Mouse (Mus musculus): ENCODE measurements around the gene Syn3. TPM values are rescaled to one million over a fixed set of nuclear protein-coding genes. Genes with fewer than 3 reads are reported as not detected.

Syn3 gene
- polyA plus RNA-seq, 1 experiment from 2014 or later, result 0.99 TPM

- no peaks in the 10 kb centered on the region for H3K9me3 ChIP-seq (replicated peaks; ENCODE audit: control insufficient read depth, low read length)
- no peak for ATAC-seq (replicated peaks; ENCODE audit: insufficient number of reproducible peaks, low FRiP score, low TSS enrichment)
- no peak overlapping the region for H3K4me3 ChIP-seq (ENCODE audit: low read depth, low read length)
- no peak overlapping the region for H3K4me2 ChIP-seq
- 91% methylated on average over 9 of the region's 9 CpGs for WGBS (ENCODE audit: insufficient replicate concordance)
- H3K27me3 ChIP-seq (ENCODE audit: control insufficient read depth, insufficient read depth, low read length), result no peaks in the 10 kb centered on the region
- peaks cover 5% of the 10 kb centered on the region for H3K36me3 ChIP-seq (ENCODE audit: control insufficient read depth, insufficient read depth, low read length)
- no peak overlapping the region for H3K9ac ChIP-seq (ENCODE audit: low read depth, low read length)
- H3K4me1 ChIP-seq (ENCODE audit: control insufficient read depth, insufficient read depth, low read length), result peaks cover 29% of the 10 kb centered on the region
- H3K27ac ChIP-seq (ENCODE audit: low read depth, low read length), result no peak overlapping the region
These were observed 153.1 kb downstream of the Syn3 start for GRCm38 (mm10) chr10:86345645-86346044.

- ATAC-seq (replicated peaks; ENCODE audit: insufficient number of reproducible peaks, low FRiP score, low TSS enrichment), result no peak
- H3K4me1 ChIP-seq (ENCODE audit: control insufficient read depth, insufficient read depth, low read length), result peaks cover 39% of the 10 kb centered on the region
- H3K9me3 ChIP-seq (replicated peaks; ENCODE audit: control insufficient read depth, low read length), result no peaks in the 10 kb centered on the region
- no peak overlapping the region for H3K4me2 ChIP-seq
- no peak overlapping the region for H3K9ac ChIP-seq (ENCODE audit: low read depth, low read length)
- no peaks in the 10 kb centered on the region for H3K27me3 ChIP-seq (ENCODE audit: control insufficient read depth, insufficient read depth, low read length)
- no peak overlapping the region for H3K4me3 ChIP-seq (ENCODE audit: low read depth, low read length)
- no peak overlapping the region for H3K27ac ChIP-seq (ENCODE audit: low read depth, low read length)
- H3K36me3 ChIP-seq (ENCODE audit: control insufficient read depth, insufficient read depth, low read length), result peaks cover 5% of the 10 kb centered on the region
- 85% methylated on average over 6 of the region's 6 CpGs for WGBS (ENCODE audit: insufficient replicate concordance)
These were observed 154.0 kb downstream of the Syn3 start for GRCm38 (mm10) chr10:86344654-86345053.

GRCm38 (mm10) chr10:86343931-86344330 is 154.8 kb downstream of the Syn3 start:
- H3K36me3 ChIP-seq (ENCODE audit: control insufficient read depth, insufficient read depth, low read length), result peaks cover 5% of the 10 kb centered on the region; the same call in 1 of the 2 replicates

GRCm38 (mm10) chr10:86343362-86343761 is 155.3 kb downstream of the Syn3 start:
- Histone ChIP-seq H3K27me3 (ENCODE audit: control insufficient read depth, insufficient read depth, low read length) (no peaks in the 10 kb centered on the region), H3K4me3 (ENCODE audit: low read depth, low read length) (no peak overlapping the region), H3K4me2 (no peak overlapping the region), H3K27ac (ENCODE audit: low read depth, low read length) (no peak overlapping the region), H3K4me1 (ENCODE audit: control insufficient read depth, insufficient read depth, low read length) (peaks cover 51% of the 10 kb centered on the region), H3K9ac (ENCODE audit: low read depth, low read length) (no peak overlapping the region), H3K36me3 (ENCODE audit: control insufficient read depth, insufficient read depth, low read length) (peaks cover 5% of the 10 kb centered on the region; the same call in 1 of the 2 replicates), H3K9me3 (replicated peaks; ENCODE audit: control insufficient read depth, low read length) (no peaks in the 10 kb centered on the region)
- WGBS (ENCODE audit: insufficient replicate concordance), result 78% methylated on average over 6 of the region's 6 CpGs
- no peak for ATAC-seq (replicated peaks; ENCODE audit: insufficient number of reproducible peaks, low FRiP score, low TSS enrichment)

More at GRCm38 (mm10) chr10:86343931-86344330, 154.8 kb downstream of the Syn3 start:
- Histone ChIP-seq H3K4me2 (no peak overlapping the region), H3K9me3 (replicated peaks; ENCODE audit: control insufficient read depth, low read length) (no peaks in the 10 kb centered on the region), H3K4me1 (ENCODE audit: control insufficient read depth, insufficient read depth, low read length) (peaks cover 46% of the 10 kb centered on the region), H3K9ac (ENCODE audit: low read depth, low read length) (no peak overlapping the region), H3K27ac (ENCODE audit: low read depth, low read length) (no peak overlapping the region), H3K27me3 (ENCODE audit: control insufficient read depth, insufficient read depth, low read length) (no peaks in the 10 kb centered on the region), H3K4me3 (ENCODE audit: low read depth, low read length) (no peak overlapping the region)
- no peak for ATAC-seq (replicated peaks; ENCODE audit: insufficient number of reproducible peaks, low FRiP score, low TSS enrichment)
- 77% methylated on average over 7 of the region's 7 CpGs for WGBS (ENCODE audit: insufficient replicate concordance)

- 46% methylated on average over 7 of the region's 7 CpGs for WGBS (ENCODE audit: insufficient replicate concordance)
- ATAC-seq (replicated peaks; ENCODE audit: insufficient number of reproducible peaks, low FRiP score, low TSS enrichment), result no peak
- H3K9ac ChIP-seq (ENCODE audit: low read depth, low read length), result no peak overlapping the region
- H3K36me3 ChIP-seq (ENCODE audit: control insufficient read depth, insufficient read depth, low read length), result peaks cover 5% of the 10 kb centered on the region; the same call in 1 of the 2 replicates
- H3K27me3 ChIP-seq (ENCODE audit: control insufficient read depth, insufficient read depth, low read length), result no peaks in the 10 kb centered on the region
- H3K4me3 ChIP-seq (ENCODE audit: low read depth, low read length), result no peak overlapping the region
- H3K4me2 ChIP-seq, result no peak overlapping the region
- H3K4me1 ChIP-seq (ENCODE audit: control insufficient read depth, insufficient read depth, low read length), result peaks cover 53% of the 10 kb centered on the region
- no peaks in the 10 kb centered on the region for H3K9me3 ChIP-seq (replicated peaks; ENCODE audit: control insufficient read depth, low read length)
- H3K27ac ChIP-seq (ENCODE audit: low read depth, low read length), result 0 out of 2 replicates have a peak overlapping the region, but pooled peaks have one; percentile 41
These were observed 156.0 kb downstream of the Syn3 start for GRCm38 (mm10) chr10:86342713-86343112.

GRCm38 (mm10) chr10:86342151-86342550 is 156.5 kb downstream of the Syn3 start:
- H3K36me3 ChIP-seq (ENCODE audit: control insufficient read depth, insufficient read depth, low read length), result peaks cover 5% of the 10 kb centered on the region; the same call in 1 of the 2 replicates
- H3K9ac ChIP-seq (ENCODE audit: low read depth, low read length), result no peak overlapping the region
- no peak overlapping the region for H3K4me3 ChIP-seq (ENCODE audit: low read depth, low read length)
- peaks cover 59% of the 10 kb centered on the region for H3K4me1 ChIP-seq (ENCODE audit: control insufficient read depth, insufficient read depth, low read length)
- H3K27ac ChIP-seq (ENCODE audit: low read depth, low read length), result no peak overlapping the region
- no peaks in the 10 kb centered on the region for H3K9me3 ChIP-seq (replicated peaks; ENCODE audit: control insufficient read depth, low read length)
- no peak overlapping the region for H3K4me2 ChIP-seq
- 75% methylated on average over 4 of the region's 4 CpGs for WGBS (ENCODE audit: insufficient replicate concordance)
- no peaks in the 10 kb centered on the region for H3K27me3 ChIP-seq (ENCODE audit: control insufficient read depth, insufficient read depth, low read length)
- no peak for ATAC-seq (replicated peaks; ENCODE audit: insufficient number of reproducible peaks, low FRiP score, low TSS enrichment)

GRCm38 (mm10) chr10:86341589-86341988 is 157.1 kb downstream of the Syn3 start:
- H3K9ac ChIP-seq (ENCODE audit: low read depth, low read length), result no peak overlapping the region
- peaks cover 5% of the 10 kb centered on the region; the same call in 1 of the 2 replicates for H3K36me3 ChIP-seq (ENCODE audit: control insufficient read depth, insufficient read depth, low read length)
- peaks cover 63% of the 10 kb centered on the region for H3K4me1 ChIP-seq (ENCODE audit: control insufficient read depth, insufficient read depth, low read length)
- no peak overlapping the region for H3K27ac ChIP-seq (ENCODE audit: low read depth, low read length)
- no peak for ATAC-seq (replicated peaks; ENCODE audit: insufficient number of reproducible peaks, low FRiP score, low TSS enrichment)
- no peak overlapping the region for H3K4me3 ChIP-seq (ENCODE audit: low read depth, low read length)
- no peak overlapping the region; the same call in 1 of the 2 replicates for H3K4me2 ChIP-seq
- 34% methylated on average over 8 of the region's 8 CpGs for WGBS (ENCODE audit: insufficient replicate concordance)
- no peaks in the 10 kb centered on the region for H3K27me3 ChIP-seq (ENCODE audit: control insufficient read depth, insufficient read depth, low read length)
- H3K9me3 ChIP-seq (replicated peaks; ENCODE audit: control insufficient read depth, low read length), result no peaks in the 10 kb centered on the region

- Histone ChIP-seq H3K9ac (ENCODE audit: low read depth, low read length) (no peak overlapping the region), H3K27me3 (ENCODE audit: control insufficient read depth, insufficient read depth, low read length) (no peaks in the 10 kb centered on the region), H3K27ac (ENCODE audit: low read depth, low read length) (no peak overlapping the region), H3K4me2 (no peak overlapping the region), H3K4me3 (ENCODE audit: low read depth, low read length) (no peak overlapping the region), H3K4me1 (ENCODE audit: control insufficient read depth, insufficient read depth, low read length) (peaks cover 65% of the 10 kb centered on the region), H3K36me3 (ENCODE audit: control insufficient read depth, insufficient read depth, low read length) (peaks cover 5% of the 10 kb centered on the region; the same call in 1 of the 2 replicates), H3K9me3 (replicated peaks; ENCODE audit: control insufficient read depth, low read length) (no peaks in the 10 kb centered on the region)
- no peak for ATAC-seq (replicated peaks; ENCODE audit: insufficient number of reproducible peaks, low FRiP score, low TSS enrichment)
- WGBS (ENCODE audit: insufficient replicate concordance), result 56% methylated on average over 3 of the region's 3 CpGs
These were observed 157.6 kb downstream of the Syn3 start for GRCm38 (mm10) chr10:86340991-86341527.

- H3K9me3 ChIP-seq (replicated peaks; ENCODE audit: control insufficient read depth, low read length), result no peaks in the 10 kb centered on the region
- no peak overlapping the region for H3K4me2 ChIP-seq
- H3K36me3 ChIP-seq (ENCODE audit: control insufficient read depth, insufficient read depth, low read length), result peaks cover 5% of the 10 kb centered on the region; the same call in 1 of the 2 replicates
- no peaks in the 10 kb centered on the region for H3K27me3 ChIP-seq (ENCODE audit: control insufficient read depth, insufficient read depth, low read length)
- H3K4me1 ChIP-seq (ENCODE audit: control insufficient read depth, insufficient read depth, low read length), result peaks cover 65% of the 10 kb centered on the region
- H3K9ac ChIP-seq (ENCODE audit: low read depth, low read length), result no peak overlapping the region
- WGBS (ENCODE audit: insufficient replicate concordance), result 74% methylated on average over 7 of the region's 7 CpGs
- H3K4me3 ChIP-seq (ENCODE audit: low read depth, low read length), result no peak overlapping the region
- no peak for ATAC-seq (replicated peaks; ENCODE audit: insufficient number of reproducible peaks, low FRiP score, low TSS enrichment)
- H3K27ac ChIP-seq (ENCODE audit: low read depth, low read length), result no peak overlapping the region; the same call in 1 of the 2 replicates
These were observed 158.3 kb downstream of the Syn3 start for GRCm38 (mm10) chr10:86340421-86340820.

Measured in heart, embryonic 11.5 days (tissue).